Mouse (Mus musculus) heart, embryonic 10.5 days (tissue): Measurements from ENCODE around the gene Lnx1. TPM values are rescaled to one million over a fixed set of nuclear protein-coding genes. Genes with fewer than 3 reads are reported as not detected.
A peak's percentile ranks its signal among the peaks of the same experiment; 100 is the strongest.

Experiments
- DNase-seq: peaks from one replicate; pipeline ENCODE4 v3.0.0-alpha.2; 2017; ENCODE audit warnings: low spot score
- H3K27ac ChIP-seq: fragments of 300-500 bp; sonication (generic); 2 replicates; pipeline ENCODE4 v1.5.1; 2016; ENCODE audit warnings: mild to moderate bottlenecking
- H3K27me3 ChIP-seq: fragments of 300-500 bp; sonication (generic); 2 replicates; pipeline ENCODE4 v1.6.1; 2016; ENCODE audit warnings: mild to moderate bottlenecking; ENCODE audit not compliant: poor library complexity, insufficient read depth, severe bottlenecking
- H3K36me3 ChIP-seq: fragments of 300-500 bp; sonication (generic); 2 replicates; pipeline ENCODE4 v1.6.1; 2016; ENCODE audit warnings: mild to moderate bottlenecking, moderate library complexity
- H3K4me1 ChIP-seq: fragments of 300-500 bp; sonication (generic); 2 replicates; pipeline ENCODE4 v1.6.1; 2016; ENCODE audit warnings: mild to moderate bottlenecking
- H3K4me3 ChIP-seq: fragments of 300-500 bp; sonication (generic); 2 replicates; pipeline ENCODE4 v1.5.1; 2016; ENCODE audit warnings: mild to moderate bottlenecking, moderate library complexity
- H3K9me3 ChIP-seq: fragments of 300-500 bp; sonication (generic); 2 replicates; pipeline ENCODE4 v1.6.1; 2016; ENCODE audit warnings: mild to moderate bottlenecking, moderate library complexity
- WGBS: fragments of 180-500 bp; shearing (Covaris S2); methylation state at CpG from one replicate; pipeline ENCODE4 v1.1.7; 2016; 5-methylcytosine and 5-hydroxymethylcytosine counted together
- polyA plus RNA-seq: library from polyadenylated mRNA; unstranded; fragments of >200 nt; fragmentation: Nextera tagmentation; extraction: Ambion mirVana; gene quantifications from 2 replicates; pipeline ENCODE4 v1.2.1, GENCODE M21; 2016

The Lnx1 gene
- 0.37 and 0.87 TPM in 2 replicates for polyA plus RNA-seq

DNA sequence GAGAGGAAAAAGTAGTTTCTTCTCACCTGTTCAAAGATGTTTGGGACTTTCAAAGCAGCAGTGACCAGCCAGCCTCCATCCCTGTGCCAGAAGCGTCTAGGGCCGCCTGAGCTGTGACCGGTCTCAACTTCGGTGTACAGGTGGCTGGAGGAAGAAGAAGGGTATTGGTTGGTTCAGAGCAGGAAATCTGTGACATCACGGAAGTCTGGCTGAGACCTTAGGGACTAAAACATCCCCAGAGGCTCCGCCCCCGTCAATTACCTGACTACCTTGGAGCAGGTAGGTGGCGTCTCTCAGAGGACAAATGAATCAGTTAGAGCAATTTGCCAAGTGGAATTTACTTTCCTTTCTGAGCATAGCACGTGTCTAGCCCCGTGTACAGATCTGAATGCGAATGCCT is at the start of gene Lnx1:
TSS of gene Lnx1 (minus strand) at position 147 of the 400 bp plus-strand sequence.
- DNase-seq, result no peak
- Histone ChIP-seq H3K9me3 (no peaks in the 10 kb centered on the region), H3K4me3 (peak within 1 kb of the TSS; percentile 60), H3K27ac (peak within 1 kb of the TSS; percentile 83), H3K36me3 (no peaks in the 10 kb centered on the region), H3K27me3 (peaks cover 21% of the 10 kb centered on the region), H3K4me1 (peaks cover 26% of the 10 kb centered on the region)
- WGBS, result 55% methylated on average over 11 of the region's 11 CpGs

DNA sequence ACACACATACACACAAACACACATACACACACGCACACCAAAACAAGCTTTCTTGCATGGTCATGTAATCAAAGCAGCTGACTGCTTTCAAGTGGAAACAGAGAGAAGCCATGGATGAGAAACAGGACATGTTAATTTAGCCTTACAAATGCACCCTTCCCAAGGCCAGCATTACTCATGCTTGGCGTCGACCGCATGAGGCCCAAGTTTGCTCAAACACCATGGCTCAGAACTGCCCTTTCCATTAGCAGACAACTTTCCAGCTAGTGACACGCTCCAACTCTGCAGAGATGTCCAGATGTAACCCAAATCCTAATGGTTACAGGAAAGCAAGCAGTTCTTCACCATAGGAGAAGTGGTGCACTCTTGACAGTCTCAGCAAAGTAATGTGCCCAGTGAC is 47.8 kb upstream of the Lnx1 start:
- Histone ChIP-seq H3K9me3 (no peaks in the 10 kb centered on the region), H3K27me3 (peaks cover 35% of the 10 kb centered on the region), H3K4me1 (no peaks in the 10 kb centered on the region), H3K4me3 (no peak overlapping the region), H3K36me3 (no peaks in the 10 kb centered on the region), H3K27ac (no peak overlapping the region)
- no peak for DNase-seq
- 88% methylated on average over 5 of the region's 5 CpGs for WGBS

DNA sequence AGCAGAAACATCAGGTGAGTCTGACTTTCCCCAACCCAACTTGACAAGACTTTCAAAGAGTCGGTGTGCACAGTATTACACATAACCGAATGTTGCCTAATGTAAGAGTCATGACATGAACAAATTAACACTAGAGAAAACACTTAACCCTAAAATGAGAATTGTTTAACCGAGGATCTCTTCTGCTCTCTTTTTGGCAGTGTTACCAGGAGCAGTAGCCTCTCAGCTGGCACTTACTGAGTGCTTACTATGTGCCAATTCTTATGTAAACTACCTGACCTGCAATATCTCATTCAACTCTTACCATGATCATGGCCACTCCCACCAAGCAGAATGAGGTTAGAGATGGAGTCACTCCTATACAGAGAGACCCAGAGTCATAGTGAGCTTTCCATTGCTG is 44.8 kb upstream of the Lnx1 start:
- H3K27ac ChIP-seq, result no peak overlapping the region
- 86% methylated on average over 3 of the region's 3 CpGs for WGBS
- H3K36me3 ChIP-seq, result no peaks in the 10 kb centered on the region
- H3K27me3 ChIP-seq, result peaks cover 34% of the 10 kb centered on the region
- no peaks in the 10 kb centered on the region for H3K4me1 ChIP-seq
- no peak overlapping the region for H3K4me3 ChIP-seq
- H3K9me3 ChIP-seq, result no peaks in the 10 kb centered on the region
- DNase-seq, result no peak

DNA sequence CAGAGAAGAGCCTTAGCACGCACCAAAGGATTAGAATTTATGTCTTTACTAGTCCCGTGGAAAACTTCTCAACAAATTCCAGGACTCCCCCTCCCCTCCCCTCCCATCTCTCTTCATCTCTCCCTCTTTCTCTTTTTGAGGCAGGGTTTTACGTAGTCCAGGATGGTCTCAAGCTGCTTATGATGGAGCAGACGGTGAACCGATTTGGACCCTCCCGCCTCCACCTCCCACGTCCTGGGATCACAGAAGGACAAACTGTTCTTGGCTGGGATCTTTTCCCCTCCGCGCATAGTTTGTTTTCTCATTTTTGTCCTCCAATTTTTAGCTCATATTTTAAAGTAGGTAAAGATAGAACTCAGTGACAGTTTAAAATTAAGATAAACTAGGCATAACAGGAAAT is 38.2 kb upstream of the Lnx1 start:
- Histone ChIP-seq H3K36me3 (no peaks in the 10 kb centered on the region), H3K4me3 (no peak overlapping the region), H3K9me3 (no peaks in the 10 kb centered on the region), H3K27ac (no peak overlapping the region), H3K4me1 (peaks cover 7% of the 10 kb centered on the region), H3K27me3 (peaks cover 61% of the 10 kb centered on the region)
- WGBS, result 88% methylated on average over 9 of the region's 9 CpGs
- DNase-seq, result no peak

DNA sequence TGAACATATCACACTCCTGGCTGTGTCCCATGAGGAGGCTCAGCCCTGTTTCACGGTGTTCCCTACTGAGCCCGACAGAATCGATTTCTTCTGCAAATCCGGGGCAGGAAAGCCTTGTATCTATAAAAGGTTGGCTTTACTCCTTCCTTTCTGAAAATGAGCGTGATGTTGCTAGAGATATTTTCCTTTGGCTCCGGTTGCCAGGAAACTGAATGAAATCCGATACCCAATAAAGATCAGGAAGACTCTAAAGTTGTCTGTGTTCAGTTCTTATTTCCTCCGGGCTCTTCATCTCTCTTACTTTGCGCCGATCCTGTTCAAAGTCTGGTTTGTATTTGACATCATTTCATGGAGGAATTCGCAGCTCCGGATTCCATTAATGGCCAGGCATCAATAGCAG is 36.7 kb upstream of the Lnx1 start:
- no peak for DNase-seq
- Histone ChIP-seq H3K9me3 (no peaks in the 10 kb centered on the region), H3K27ac (no peak overlapping the region), H3K36me3 (no peaks in the 10 kb centered on the region), H3K4me1 (peaks cover 7% of the 10 kb centered on the region), H3K27me3 (peaks cover 76% of the 10 kb centered on the region), H3K4me3 (no peak overlapping the region)
- WGBS, result 76% methylated on average over 12 of the region's 12 CpGs

GRCm38 (mm10) chr5:74738312-74738711 is 35.6 kb upstream of the Lnx1 start:
- DNase-seq, result no peak
- H3K27me3 ChIP-seq, result peaks cover 86% of the 10 kb centered on the region
- no peaks in the 10 kb centered on the region for H3K36me3 ChIP-seq
- H3K4me1 ChIP-seq, result peaks cover 7% of the 10 kb centered on the region
- H3K9me3 ChIP-seq, result no peaks in the 10 kb centered on the region
- H3K27ac ChIP-seq, result no peak overlapping the region
- 53% methylated on average over 3 of the region's 3 CpGs for WGBS
- no peak overlapping the region for H3K4me3 ChIP-seq

DNA sequence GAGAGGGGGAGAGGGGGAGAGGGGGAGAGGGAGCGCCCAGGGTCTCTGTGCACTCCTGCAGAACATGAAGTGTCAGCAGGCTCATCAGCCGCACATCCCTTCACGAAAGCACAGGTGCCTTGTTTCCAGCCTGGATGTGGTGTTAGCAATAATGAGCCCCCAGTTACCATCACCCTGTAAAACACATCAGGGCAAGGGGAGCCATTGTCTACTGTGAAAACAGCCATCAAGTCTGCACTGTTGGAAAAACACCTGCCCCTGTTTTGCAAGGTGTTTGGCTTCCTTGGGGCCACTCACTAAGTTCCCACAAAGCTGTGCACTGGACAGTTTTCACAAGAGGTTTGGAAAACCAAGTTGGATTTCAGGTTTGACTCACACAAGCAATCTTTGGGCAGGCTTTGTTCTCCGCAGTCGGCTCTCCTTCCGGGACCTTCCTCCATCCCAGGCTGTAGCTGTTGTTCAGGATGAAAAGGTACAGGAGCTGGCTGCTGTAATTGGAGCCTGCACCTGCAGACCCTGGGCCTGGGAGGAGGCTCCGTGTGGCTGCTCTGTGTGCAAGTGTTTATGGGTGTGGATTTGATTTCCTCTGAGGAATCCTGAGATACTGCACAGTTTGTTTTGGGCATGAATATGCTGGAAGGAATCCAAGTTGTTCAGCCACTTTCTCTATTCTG is 31.3 kb upstream of the Lnx1 start:
- H3K36me3 ChIP-seq, result no peaks in the 10 kb centered on the region
- H3K9me3 ChIP-seq, result no peaks in the 10 kb centered on the region
- H3K27ac ChIP-seq, result no peak overlapping the region
- DNase-seq, result no peak
- no peak overlapping the region for H3K4me3 ChIP-seq
- WGBS, result 56% methylated on average over 6 of the region's 7 CpGs
- peaks cover 80% of the 10 kb centered on the region for H3K27me3 ChIP-seq
- peaks cover 30% of the 10 kb centered on the region for H3K4me1 ChIP-seq

- H3K27me3 ChIP-seq, result peaks cover 80% of the 10 kb centered on the region
- peak; percentile 85 for DNase-seq
Observed at GRCm38 (mm10) chr5:74732613-74733012, 29.9 kb upstream of the Lnx1 start.

GRCm38 (mm10) chr5:74730601-74731000 is 27.9 kb upstream of the Lnx1 start:
- no peak for DNase-seq
- 85% methylated on average over 5 of the region's 5 CpGs for WGBS
- H3K27me3 ChIP-seq, result peaks cover 79% of the 10 kb centered on the region

More at GRCm38 (mm10) chr5:74732613-74733012, 29.9 kb upstream of the Lnx1 start:
- peaks cover 26% of the 10 kb centered on the region for H3K4me1 ChIP-seq
- no peak overlapping the region for H3K4me3 ChIP-seq
- 38% methylated on average over 8 of the region's 8 CpGs for WGBS
- no peak overlapping the region for H3K27ac ChIP-seq
- H3K9me3 ChIP-seq, result no peaks in the 10 kb centered on the region
- H3K36me3 ChIP-seq, result no peaks in the 10 kb centered on the region

DNA sequence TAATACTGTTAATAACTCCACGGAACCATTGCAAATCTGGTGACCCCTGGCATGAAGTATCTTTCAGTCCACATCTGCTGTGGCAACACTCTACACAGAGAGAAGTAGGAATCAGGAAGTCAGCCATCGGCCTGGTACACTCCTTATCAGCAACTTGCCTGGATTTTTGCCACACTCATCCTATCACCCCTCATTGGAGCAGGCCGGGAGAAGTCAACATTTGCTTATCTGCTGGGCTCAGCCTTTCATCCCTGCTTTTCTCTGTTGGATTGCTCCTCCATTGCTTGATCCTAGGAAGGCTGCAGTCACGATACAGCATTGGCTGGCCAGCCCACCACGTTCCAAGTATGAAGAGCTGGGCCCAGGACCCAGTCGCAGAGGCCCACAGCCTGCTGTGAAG is 26.9 kb upstream of the Lnx1 start:
- 18% methylated on average over 6 of the region's 6 CpGs for WGBS
- Histone ChIP-seq H3K9me3 (no peaks in the 10 kb centered on the region), H3K36me3 (no peaks in the 10 kb centered on the region), H3K4me1 (peaks cover 26% of the 10 kb centered on the region), H3K27me3 (peaks cover 72% of the 10 kb centered on the region), H3K4me3 (no peak overlapping the region), H3K27ac (no peak overlapping the region)
- no peak for DNase-seq

More at GRCm38 (mm10) chr5:74730601-74731000, 27.9 kb upstream of the Lnx1 start:
- H3K9me3 ChIP-seq, result no peaks in the 10 kb centered on the region
- no peak overlapping the region for H3K27ac ChIP-seq
- no peak overlapping the region for H3K4me3 ChIP-seq
- H3K36me3 ChIP-seq, result no peaks in the 10 kb centered on the region
- H3K4me1 ChIP-seq, result peaks cover 26% of the 10 kb centered on the region

- Histone ChIP-seq H3K4me3 (no peak overlapping the region), H3K9me3 (no peaks in the 10 kb centered on the region), H3K27me3 (peaks cover 60% of the 10 kb centered on the region), H3K27ac (no peak overlapping the region), H3K4me1 (peaks cover 26% of the 10 kb centered on the region), H3K36me3 (no peaks in the 10 kb centered on the region)
- 72% methylated on average over 6 of the region's 6 CpGs for WGBS
- no peak for DNase-seq
Observed at GRCm38 (mm10) chr5:74728186-74728585, 25.5 kb upstream of the Lnx1 start.

DNA sequence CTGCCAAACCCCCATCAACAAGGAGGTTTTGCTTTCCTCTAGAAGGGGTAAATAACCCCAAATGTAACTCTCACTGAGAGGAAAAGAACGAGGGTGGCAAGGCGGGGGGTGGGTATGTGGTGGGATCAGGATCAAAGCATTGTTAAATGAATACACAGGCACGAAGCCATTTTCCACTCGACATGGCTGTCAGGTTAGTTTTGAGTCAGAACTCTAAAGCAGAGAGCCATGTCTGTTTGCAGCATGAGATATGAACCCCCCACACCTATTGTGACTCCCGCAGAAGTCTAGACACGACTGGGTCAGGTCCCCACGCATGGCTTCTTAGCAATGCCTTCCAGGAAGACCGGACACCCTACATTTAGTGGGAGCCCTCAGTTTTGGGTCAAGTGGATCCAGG is 24.6 kb upstream of the Lnx1 start:
- WGBS, result 76% methylated on average over 8 of the region's 8 CpGs
- H3K27me3 ChIP-seq, result peaks cover 60% of the 10 kb centered on the region
- DNase-seq, result no peak

DNA sequence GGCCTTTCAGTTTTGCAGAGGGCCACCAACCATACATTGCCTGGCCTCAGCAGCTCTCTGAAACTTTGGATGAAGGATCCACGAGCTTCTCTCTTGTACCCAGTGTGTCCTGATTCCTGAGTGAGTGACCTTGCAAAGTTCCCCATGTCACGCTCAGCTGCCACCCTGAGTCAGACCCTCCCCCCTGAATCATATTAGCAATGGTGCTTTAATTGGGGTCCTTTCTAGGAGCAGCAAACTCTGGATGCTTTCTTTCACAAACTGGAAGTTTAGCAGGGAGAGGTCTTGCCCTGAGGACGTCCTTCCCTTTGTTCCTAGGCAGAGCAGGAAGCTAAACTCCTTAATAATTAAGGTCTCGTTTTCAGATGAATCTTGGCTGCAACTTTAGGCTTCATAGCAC is 22.8 kb upstream of the Lnx1 start:
- no peaks in the 10 kb centered on the region for H3K9me3 ChIP-seq
- DNase-seq, result no peak
- no peaks in the 10 kb centered on the region for H3K36me3 ChIP-seq
- no peak overlapping the region for H3K4me3 ChIP-seq
- H3K27me3 ChIP-seq, result peaks cover 48% of the 10 kb centered on the region
- 68% methylated on average over 4 of the region's 4 CpGs for WGBS
- peaks cover 13% of the 10 kb centered on the region for H3K4me1 ChIP-seq
- no peak overlapping the region for H3K27ac ChIP-seq

More for the DNA sequence above, 24.6 kb upstream of the Lnx1 start:
- no peaks in the 10 kb centered on the region for H3K36me3 ChIP-seq
- H3K27ac ChIP-seq, result no peak overlapping the region
- H3K4me1 ChIP-seq, result peaks cover 18% of the 10 kb centered on the region
- no peaks in the 10 kb centered on the region for H3K9me3 ChIP-seq
- no peak overlapping the region for H3K4me3 ChIP-seq

GRCm38 (mm10) chr5:74721816-74722215 is 19.1 kb upstream of the Lnx1 start:
- H3K4me3 ChIP-seq, result no peak overlapping the region
- no peak for DNase-seq
- H3K4me1 ChIP-seq, result no peaks in the 10 kb centered on the region
- no peaks in the 10 kb centered on the region for H3K9me3 ChIP-seq
- WGBS, result 66% methylated on average over 3 of the region's 3 CpGs
- H3K27me3 ChIP-seq, result peaks cover 29% of the 10 kb centered on the region
- no peaks in the 10 kb centered on the region for H3K36me3 ChIP-seq
- no peak overlapping the region for H3K27ac ChIP-seq
